Mouse (Mus musculus): ENCODE measurements around the gene Syce1l.

DNA sequence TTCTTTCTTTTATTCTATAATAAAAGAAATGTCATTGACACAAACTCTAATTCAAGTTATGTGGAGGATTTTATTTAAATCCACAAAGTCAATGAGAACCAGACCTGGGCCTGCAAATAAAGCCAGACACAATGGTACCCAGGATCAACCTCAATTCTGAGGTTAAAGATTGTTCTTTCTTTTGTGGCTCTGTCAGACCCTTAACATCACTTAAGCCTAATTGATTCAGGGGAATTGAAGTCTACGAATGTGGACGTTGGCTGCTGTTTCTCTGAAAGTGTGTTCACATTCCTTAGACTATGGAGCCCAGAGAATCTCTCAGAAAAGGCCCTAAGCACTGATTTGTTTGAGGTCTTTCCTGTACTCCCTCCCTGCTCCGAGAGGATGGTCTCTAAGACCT, 30.3 kb downstream of the Syce1l start:
- TF ChIP-seq CTCF (IDR thresholded peaks at IDR 0.05; ENCODE audit: low read depth), result no peak
- no peak for TF ChIP-seq EP300 (IDR thresholded peaks at IDR 0.05; ENCODE audit: low read depth)

Data from liver, embryonic 14.5 days (tissue).